Mouse (Mus musculus): ENCODE measurements around the gene Rps3a1.
A peak's percentile ranks its signal among the peaks of the same experiment; 100 is the strongest.

The Rps3a1 gene

GRCm38 (mm10) chr3:86142263-86142933 lies at the start of gene Rps3a1:
Rps3a1 (minus strand) TSS chr3:86142702.
- DNase-seq (ENCODE audit: low read depth, low spot score), result peak; percentile 94

- no peak for DNase-seq (ENCODE audit: low read depth, low spot score)
Observed at GRCm38 (mm10) chr3:86187736-86188389, 45.4 kb upstream of the Rps3a1 start.

- no peak for DNase-seq (ENCODE audit: low read depth, low spot score)
Observed at GRCm38 (mm10) chr3:86184546-86184945, 42.0 kb upstream of the Rps3a1 start.

GRCm38 (mm10) chr3:86181107-86181506 lies 38.6 kb upstream of the Rps3a1 start:
- no peak for DNase-seq (ENCODE audit: low read depth, low spot score)

GRCm38 (mm10) chr3:86179714-86180113 lies 37.2 kb upstream of the Rps3a1 start:
- no peak for DNase-seq (ENCODE audit: low read depth, low spot score)

- no peak for DNase-seq (ENCODE audit: low read depth, low spot score)
Observed at GRCm38 (mm10) chr3:86168841-86169425, 26.4 kb upstream of the Rps3a1 start.

- no peak for DNase-seq (ENCODE audit: low read depth, low spot score)
Observed at GRCm38 (mm10) chr3:86149521-86149920, 7.0 kb upstream of the Rps3a1 start.

GRCm38 (mm10) chr3:86149063-86149462 lies 6.6 kb upstream of the Rps3a1 start:
- DNase-seq (ENCODE audit: low read depth, low spot score), result no peak

GRCm38 (mm10) chr3:86143343-86143742 lies 841 bp upstream of the Rps3a1 start:
- DNase-seq (ENCODE audit: low read depth, low spot score), result no peak

GRCm38 (mm10) chr3:86142934-86143317 lies 424 bp upstream of the Rps3a1 start:
- DNase-seq (ENCODE audit: low read depth, low spot score), result no peak

- DNase-seq (ENCODE audit: low read depth, low spot score), result no peak
Observed at GRCm38 (mm10) chr3:86141886-86142262, 628 bp downstream of the Rps3a1 start.

GRCm38 (mm10) chr3:86141366-86141765 lies 1.1 kb downstream of the Rps3a1 start:
- DNase-seq (ENCODE audit: low read depth, low spot score), result no peak

GRCm38 (mm10) chr3:86139660-86140059 lies 2.8 kb downstream of the Rps3a1 start:
- no peak for DNase-seq (ENCODE audit: low read depth, low spot score)

- no peak for DNase-seq (ENCODE audit: low read depth, low spot score)
Observed at GRCm38 (mm10) chr3:86136936-86137574, 5.4 kb downstream of the Rps3a1 start.

GRCm38 (mm10) chr3:86135886-86136563 lies 6.5 kb downstream of the Rps3a1 start:
- DNase-seq (ENCODE audit: low read depth, low spot score), result no peak

GRCm38 (mm10) chr3:86134939-86135638 lies 7.4 kb downstream of the Rps3a1 start:
- DNase-seq (ENCODE audit: low read depth, low spot score), result no peak

GRCm38 (mm10) chr3:86129757-86130156 lies 12.7 kb downstream of the Rps3a1 start:
- no peak for DNase-seq (ENCODE audit: low read depth, low spot score)

GRCm38 (mm10) chr3:86123251-86123746 lies 19.2 kb downstream of the Rps3a1 start:
- no peak for DNase-seq (ENCODE audit: low read depth, low spot score)

GRCm38 (mm10) chr3:86122156-86122555 lies 20.3 kb downstream of the Rps3a1 start:
- no peak for DNase-seq (ENCODE audit: low read depth, low spot score)

- no peak for DNase-seq (ENCODE audit: low read depth, low spot score)
Observed at GRCm38 (mm10) chr3:86119237-86119932, 23.1 kb downstream of the Rps3a1 start.

- DNase-seq (ENCODE audit: low read depth, low spot score), result no peak
Observed at GRCm38 (mm10) chr3:86116951-86117350, 25.6 kb downstream of the Rps3a1 start.
